1 mouse cellular context compared by ENCODE assay signal in the genomic region with DNA sequence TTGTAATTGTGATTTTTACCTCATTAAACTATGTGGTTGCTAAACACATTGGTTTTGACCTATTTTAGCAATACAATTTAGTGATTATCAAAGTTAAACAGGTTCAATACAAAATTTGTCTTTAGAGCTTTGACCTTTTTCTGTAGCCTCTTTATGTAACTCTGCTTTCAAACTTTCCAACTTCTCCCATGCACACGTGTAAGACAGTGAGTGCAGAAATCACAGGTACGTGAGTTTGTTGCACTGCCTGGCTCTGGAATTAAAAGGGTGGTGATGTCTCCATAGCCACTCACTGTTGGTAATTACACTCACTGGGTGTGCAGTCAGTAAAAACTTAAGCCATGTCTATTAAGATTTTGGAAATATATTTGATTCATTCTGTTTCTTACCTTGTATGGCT.
TF ChIP-seq lines count a peak whose summit lies in the region.

No protein-coding gene starts in this region.

TF ChIP-seq in CH12.LX, 34 proteins besides CTCF, POLR2A, EP300 and RAD21 (continued from another document):
- TF ChIP-seq MAZ (IDR thresholded peaks at IDR 0.05; ENCODE audit: low read depth, low read length) = no peak
